Mouse (Mus musculus): ENCODE data around the gene Cpsf4l. TPM values are rescaled to one million over a fixed set of nuclear protein-coding genes. Genes with fewer than 3 reads are reported as not detected.
"Not testable (repeated sequence)": the region's sequence is repeated elsewhere in the genome, so short reads cannot be mapped to it uniquely, and the experiment has no call there.

The Cpsf4l gene
- polyA plus RNA-seq, 1 experiment from 2014 or later, result 0.25 TPM

DNA sequence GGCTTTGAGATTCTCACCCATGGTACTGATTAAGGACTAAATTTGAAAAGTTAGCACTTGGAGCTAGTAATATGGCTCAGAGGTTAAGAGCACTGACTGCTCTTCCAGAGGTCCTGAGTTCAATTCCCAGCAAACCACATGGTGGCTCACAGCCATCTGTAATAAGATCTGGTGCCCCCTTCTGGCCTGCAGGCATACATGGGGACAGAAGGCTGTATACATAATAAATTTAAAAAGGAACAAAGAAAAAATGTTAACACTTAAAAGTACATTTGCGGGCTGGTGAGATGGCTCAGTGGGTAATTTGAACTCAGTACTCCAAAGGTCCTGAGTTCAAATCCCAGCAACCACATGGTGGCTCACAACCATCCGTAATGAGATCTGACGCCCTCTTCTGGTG is 49.6 kb downstream of the Cpsf4l start:
- peaks cover 40% of the 10 kb centered on the region for H3K36me3 ChIP-seq (ENCODE audit: insufficient read depth, low read length)
- not testable (repeated sequence) for ATAC-seq
- 0 out of 2 replicates have a peak, but pooled peaks have one; percentile 31 for TF ChIP-seq CTCF (IDR thresholded peaks at IDR 0.05)

GRCm38 (mm10) chr11:113658763-113659162 is 51.1 kb downstream of the Cpsf4l start:
- DNase-seq (ENCODE audit: low spot score) (no peak), ATAC-seq (no peak)
- Histone ChIP-seq H3K4me1 (ENCODE audit: insufficient read depth, low read depth, low read length) (no peaks in the 10 kb centered on the region), H3K9me3 (ENCODE audit: low read length) (no peaks in the 10 kb centered on the region), H3K9ac (replicated peaks; ENCODE audit: low read depth) (no peak overlapping the region), H3K27ac (ENCODE audit: low read length) (no peak overlapping the region), H3K4me3 (ENCODE audit: low read depth, low read length) (no peak overlapping the region), H3K27me3 (replicated peaks; ENCODE audit: insufficient read depth, low read length) (no peaks in the 10 kb centered on the region), H3K36me3 (ENCODE audit: insufficient read depth, low read length) (peaks cover 48% of the 10 kb centered on the region), H3K4me2 (replicated peaks; ENCODE audit: low read depth, low read length) (no peak overlapping the region)
- WGBS, result 84% methylated on average over 4 of the region's 4 CpGs
- TF ChIP-seq CTCF (IDR thresholded peaks at IDR 0.05) (no peak), EP300 (IDR thresholded peaks at IDR 0.05) (no peak)

More for the DNA sequence above, 49.6 kb downstream of the Cpsf4l start:
- H3K9ac ChIP-seq (replicated peaks; ENCODE audit: low read depth); H3K27ac ChIP-seq (ENCODE audit: low read length); H3K4me2 ChIP-seq (replicated peaks; ENCODE audit: low read depth, low read length); H3K27me3 ChIP-seq (replicated peaks; ENCODE audit: insufficient read depth, low read length); H3K4me3 ChIP-seq (ENCODE audit: low read depth, low read length); H3K4me1 ChIP-seq (ENCODE audit: insufficient read depth, low read depth, low read length); DNase-seq (ENCODE audit: low spot score); H3K9me3 ChIP-seq (ENCODE audit: low read length): not testable (repeated sequence)
- WGBS, result 92% methylated on average over 3 of the region's 3 CpGs

- H3K27ac ChIP-seq (ENCODE audit: low read length), result no peak overlapping the region
- H3K9ac ChIP-seq (replicated peaks; ENCODE audit: low read depth), result no peak overlapping the region
- no peaks in the 10 kb centered on the region for H3K4me1 ChIP-seq (ENCODE audit: insufficient read depth, low read depth, low read length)
- H3K36me3 ChIP-seq (ENCODE audit: insufficient read depth, low read length), result peaks cover 48% of the 10 kb centered on the region
- TF ChIP-seq CTCF (IDR thresholded peaks at IDR 0.05), result no peak
- no peak for TF ChIP-seq EP300 (IDR thresholded peaks at IDR 0.05)
- ATAC-seq, result no peak
- no peaks in the 10 kb centered on the region for H3K27me3 ChIP-seq (replicated peaks; ENCODE audit: insufficient read depth, low read length)
- no peak overlapping the region for H3K4me2 ChIP-seq (replicated peaks; ENCODE audit: low read depth, low read length)
- no peak overlapping the region for H3K4me3 ChIP-seq (ENCODE audit: low read depth, low read length)
- H3K9me3 ChIP-seq (ENCODE audit: low read length), result no peaks in the 10 kb centered on the region
- 88% methylated on average over 8 of the region's 8 CpGs for WGBS
- DNase-seq (ENCODE audit: low spot score), result no peak
These were observed 51.5 kb downstream of the Cpsf4l start for GRCm38 (mm10) chr11:113658319-113658718.

DNA sequence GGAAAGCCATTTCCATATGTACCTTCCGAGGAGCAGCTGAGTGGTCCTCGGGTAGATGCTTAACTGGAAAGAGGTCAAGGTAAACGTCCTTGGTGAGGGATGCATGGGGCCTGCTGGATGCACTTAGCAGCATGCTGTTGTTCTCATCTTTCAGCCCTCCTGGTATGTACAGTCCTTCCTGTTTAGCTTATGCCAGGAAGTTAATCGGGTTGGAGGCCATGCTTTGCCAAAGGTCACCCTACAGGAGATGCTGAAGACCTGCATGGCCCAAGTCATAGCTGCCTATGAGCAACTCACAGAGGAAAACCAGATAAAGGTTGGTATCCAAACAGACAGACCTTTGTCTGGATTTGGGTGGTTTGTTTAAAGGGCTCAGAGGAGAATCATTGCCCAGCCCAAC is 52.6 kb downstream of the Cpsf4l start:
- H3K9ac ChIP-seq (replicated peaks; ENCODE audit: low read depth), result no peak overlapping the region
- no peak overlapping the region for H3K4me2 ChIP-seq (replicated peaks; ENCODE audit: low read depth, low read length)
- H3K27me3 ChIP-seq (replicated peaks; ENCODE audit: insufficient read depth, low read length), result no peaks in the 10 kb centered on the region
- no peak for DNase-seq (ENCODE audit: low spot score)
- WGBS, result 57% methylated on average over 4 of the region's 4 CpGs
- TF ChIP-seq EP300 (IDR thresholded peaks at IDR 0.05), result no peak
- TF ChIP-seq CTCF (IDR thresholded peaks at IDR 0.05), result no peak
- no peak overlapping the region for H3K4me3 ChIP-seq (ENCODE audit: low read depth, low read length)
- H3K27ac ChIP-seq (ENCODE audit: low read length), result no peak overlapping the region
- H3K4me1 ChIP-seq (ENCODE audit: insufficient read depth, low read depth, low read length), result no peaks in the 10 kb centered on the region
- H3K9me3 ChIP-seq (ENCODE audit: low read length), result no peaks in the 10 kb centered on the region
- peaks cover 51% of the 10 kb centered on the region for H3K36me3 ChIP-seq (ENCODE audit: insufficient read depth, low read length)
- ATAC-seq, result no peak

DNA sequence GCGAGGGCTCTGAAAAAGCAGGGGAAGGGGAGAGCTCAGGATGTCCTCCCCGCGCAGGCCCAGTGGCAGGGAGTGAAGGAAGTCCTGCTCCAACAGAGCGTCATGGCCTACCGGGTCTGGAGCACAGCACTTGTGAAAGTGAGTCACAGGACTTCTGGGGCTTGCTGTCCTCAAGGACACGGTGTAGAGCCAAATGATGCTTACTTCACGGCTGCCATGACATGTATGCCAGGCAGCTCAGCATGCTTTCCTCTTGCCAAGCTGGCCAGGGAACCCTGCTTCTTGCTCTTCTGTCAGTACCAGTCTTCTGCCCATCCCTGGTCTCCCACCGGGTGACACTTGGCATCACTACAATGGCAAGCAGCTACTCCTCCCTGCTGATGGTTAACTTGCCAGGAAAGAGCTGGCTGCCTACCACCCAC is 53.3 kb downstream of the Cpsf4l start:
- Histone ChIP-seq H3K4me1 (ENCODE audit: insufficient read depth, low read depth, low read length) (no peaks in the 10 kb centered on the region), H3K27ac (ENCODE audit: low read length) (no peak overlapping the region), H3K9me3 (ENCODE audit: low read length) (no peaks in the 10 kb centered on the region), H3K4me3 (ENCODE audit: low read depth, low read length) (no peak overlapping the region), H3K4me2 (replicated peaks; ENCODE audit: low read depth, low read length) (no peak overlapping the region), H3K9ac (replicated peaks; ENCODE audit: low read depth) (no peak overlapping the region), H3K36me3 (ENCODE audit: insufficient read depth, low read length) (peaks cover 44% of the 10 kb centered on the region), H3K27me3 (replicated peaks; ENCODE audit: insufficient read depth, low read length) (no peaks in the 10 kb centered on the region)
- ATAC-seq (no peak), DNase-seq (ENCODE audit: low spot score) (no peak)
- TF ChIP-seq EP300 (IDR thresholded peaks at IDR 0.05), result no peak
- no peak for TF ChIP-seq CTCF (IDR thresholded peaks at IDR 0.05)
- 83% methylated on average over 8 of the region's 8 CpGs for WGBS

GRCm38 (mm10) chr11:113654561-113655270 is 55.1 kb downstream of the Cpsf4l start:
- Histone ChIP-seq H3K4me3 (ENCODE audit: low read depth, low read length) (no peak overlapping the region), H3K27ac (ENCODE audit: low read length) (0 out of 2 replicates have a peak overlapping the region, but pooled peaks have one; percentile 4), H3K27me3 (replicated peaks; ENCODE audit: insufficient read depth, low read length) (no peaks in the 10 kb centered on the region), H3K9me3 (ENCODE audit: low read length) (no peaks in the 10 kb centered on the region), H3K4me1 (ENCODE audit: insufficient read depth, low read depth, low read length) (0 out of 2 replicates have a peak, but pooled peaks cover 2% of the 10 kb centered on the region), H3K36me3 (ENCODE audit: insufficient read depth, low read length) (peaks cover 36% of the 10 kb centered on the region), H3K4me2 (replicated peaks; ENCODE audit: low read depth, low read length) (no peak overlapping the region), H3K9ac (replicated peaks; ENCODE audit: low read depth) (no peak overlapping the region)
- ATAC-seq (peak; percentile 45), DNase-seq (ENCODE audit: low spot score) (peak; percentile 22)
- WGBS, result 72% methylated on average over 18 of the region's 18 CpGs
- TF ChIP-seq CTCF (IDR thresholded peaks at IDR 0.05), result no peak
- peak; percentile 38; the same call in 1 of the 2 replicates for TF ChIP-seq EP300 (IDR thresholded peaks at IDR 0.05)
